Mouse (Mus musculus): ENCODE data around the gene Vps26c.

Vps26c gene

GRCm38 (mm10) chr16:94526344-94527151 is at the start of gene Vps26c:
TSS of gene Vps26c (minus strand) at chr16:94526830.
- DNase-seq (ENCODE audit: low read depth): peak; percentile 95

- no peak for DNase-seq (ENCODE audit: low read depth)
These were observed 49.1 kb upstream of the Vps26c start for GRCm38 (mm10) chr16:94575757-94576156.

- no peak for DNase-seq (ENCODE audit: low read depth)
These were observed 48.1 kb upstream of the Vps26c start for GRCm38 (mm10) chr16:94574718-94575094.

GRCm38 (mm10) chr16:94574025-94574717 is 47.5 kb upstream of the Vps26c start:
- DNase-seq (ENCODE audit: low read depth): no peak

- DNase-seq (ENCODE audit: low read depth): no peak
These were observed 45.8 kb upstream of the Vps26c start for GRCm38 (mm10) chr16:94572422-94572821.

- DNase-seq (ENCODE audit: low read depth): no peak
These were observed 44.7 kb upstream of the Vps26c start for GRCm38 (mm10) chr16:94571111-94571993.

GRCm38 (mm10) chr16:94570361-94571041 is 43.9 kb upstream of the Vps26c start:
- DNase-seq (ENCODE audit: low read depth): no peak

GRCm38 (mm10) chr16:94569229-94570176 is 42.9 kb upstream of the Vps26c start, which contains the start of gene Dyrk1a:
TSS of gene Dyrk1a (plus strand) at chr16:94570010.
- DNase-seq (ENCODE audit: low read depth): peak; percentile 99

GRCm38 (mm10) chr16:94568335-94569228 is 42.0 kb upstream of the Vps26c start:
- DNase-seq (ENCODE audit: low read depth): no peak

GRCm38 (mm10) chr16:94567751-94568150 is 41.1 kb upstream of the Vps26c start:
- no peak for DNase-seq (ENCODE audit: low read depth)

GRCm38 (mm10) chr16:94566834-94567585 is 40.4 kb upstream of the Vps26c start:
- DNase-seq (ENCODE audit: low read depth): no peak

- DNase-seq (ENCODE audit: low read depth): no peak
These were observed 39.5 kb upstream of the Vps26c start for GRCm38 (mm10) chr16:94566124-94566523.

- no peak for DNase-seq (ENCODE audit: low read depth)
These were observed 34.0 kb upstream of the Vps26c start for GRCm38 (mm10) chr16:94560618-94561017.

GRCm38 (mm10) chr16:94559782-94560181 is 33.2 kb upstream of the Vps26c start:
- no peak for DNase-seq (ENCODE audit: low read depth)

GRCm38 (mm10) chr16:94559282-94559681 is 32.7 kb upstream of the Vps26c start:
- no peak for DNase-seq (ENCODE audit: low read depth)

GRCm38 (mm10) chr16:94556228-94556627 is 29.6 kb upstream of the Vps26c start:
- no peak for DNase-seq (ENCODE audit: low read depth)

- DNase-seq (ENCODE audit: low read depth): no peak
These were observed 28.7 kb upstream of the Vps26c start for GRCm38 (mm10) chr16:94555346-94555745.

- no peak for DNase-seq (ENCODE audit: low read depth)
These were observed 25.3 kb upstream of the Vps26c start for GRCm38 (mm10) chr16:94551934-94552333.

GRCm38 (mm10) chr16:94549813-94550212 is 23.2 kb upstream of the Vps26c start:
- DNase-seq (ENCODE audit: low read depth): no peak
